Mouse (Mus musculus): Measurements from ENCODE around the gene Shq1.

Gene Shq1

GRCm38 (mm10) chr6:100537987-100538386, 133.0 kb downstream of the Shq1 start:
- in situ Hi-C loops (cut with MboI, MseI), result loop anchor here in 1 of 2 experiments (10.0 kb wide), 1 partner anchor 1893 kb away; no protein-coding TSS in a partner anchor

DNA sequence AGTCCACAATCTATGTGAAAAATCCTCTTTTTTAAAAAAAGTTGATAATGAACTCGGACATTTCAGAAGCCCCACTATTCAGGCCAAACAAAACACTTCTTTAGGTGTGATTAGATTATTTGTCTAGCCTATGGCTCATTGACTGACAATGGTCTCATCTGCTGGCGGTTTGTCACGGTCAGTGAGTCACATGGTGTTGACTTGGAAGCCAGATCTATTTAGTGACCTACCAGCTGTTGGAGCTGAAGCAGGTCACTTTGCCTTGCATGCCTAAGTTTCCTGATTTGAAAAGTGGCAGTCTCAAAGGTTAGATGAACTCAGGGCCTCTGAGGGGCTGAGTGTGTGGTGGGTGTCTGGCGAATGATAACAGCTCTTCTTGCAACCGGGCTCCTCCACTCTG, 133.9 kb downstream of the Shq1 start:
- in situ Hi-C loops (cut with MboI, MseI), result loop anchor here in 1 of 2 experiments (10.0 kb wide), 1 partner anchor 1892 kb away; no protein-coding TSS in a partner anchor

GRCm38 (mm10) chr6:100533364-100533763, 137.6 kb downstream of the Shq1 start:
- in situ Hi-C loops (cut with MboI, MseI), result loop anchor here in 1 of 2 experiments (10.0 kb wide), 1 partner anchor 1889 kb away; no protein-coding TSS in a partner anchor

GRCm38 (mm10) chr6:100532326-100532725, 138.6 kb downstream of the Shq1 start:
- in situ Hi-C loops (cut with MboI, MseI), result loop anchor here in 1 of 2 experiments (10.0 kb wide), 1 partner anchor 1888 kb away; no protein-coding TSS in a partner anchor

DNA sequence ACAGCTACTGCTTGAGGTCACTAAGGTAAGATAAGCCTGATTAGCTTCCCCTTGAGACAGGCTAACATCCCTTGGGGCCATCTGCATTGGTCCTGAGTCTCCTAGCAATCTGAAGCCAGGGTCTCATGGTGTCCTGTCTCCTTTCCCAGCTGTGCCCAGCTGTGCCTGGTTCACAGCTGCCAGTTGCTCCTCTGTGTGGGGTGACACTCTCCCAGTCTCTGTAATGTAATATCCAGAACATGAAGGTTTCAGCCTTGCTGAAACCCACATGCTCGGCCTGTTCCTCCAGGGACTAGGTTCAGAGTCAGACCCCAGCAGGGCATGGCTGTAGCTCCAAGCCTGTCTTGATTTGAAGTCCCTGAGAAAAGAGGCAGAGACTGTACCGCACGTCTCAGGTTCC, 141.3 kb downstream of the Shq1 start:
- in situ Hi-C loops (cut with MboI, MseI), result loop anchor here in 1 of 2 experiments (5.0 to 10.0 kb wide), 2 partner anchors 737 to 1885 kb away; no protein-coding TSS in a partner anchor

DNA sequence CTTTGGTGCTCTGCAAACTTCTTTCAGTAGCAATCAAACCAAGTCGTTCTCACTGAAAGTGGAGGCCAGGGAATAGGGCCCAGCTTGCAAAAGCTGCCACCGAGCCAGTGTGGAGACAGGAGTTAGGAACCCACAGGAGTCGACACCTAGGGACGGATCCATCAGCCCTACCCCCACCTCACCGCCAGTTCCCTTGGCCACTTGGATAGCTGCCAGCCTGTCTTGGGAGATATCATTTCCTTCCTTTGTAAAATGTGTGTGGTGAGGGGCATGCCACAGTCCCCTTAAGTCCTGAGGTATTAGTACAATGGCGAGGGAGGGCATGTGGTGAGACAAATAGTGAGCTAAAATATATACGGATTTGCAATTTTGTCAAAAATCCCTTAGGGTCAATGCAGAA, 142.4 kb downstream of the Shq1 start:
- in situ Hi-C loops (cut with MboI, MseI), result loop anchor here in 1 of 2 experiments (5.0 kb wide), 1 partner anchor 736 kb away; no protein-coding TSS in a partner anchor

GRCm38 (mm10) chr6:100527972-100528371, 143.0 kb downstream of the Shq1 start:
- in situ Hi-C loops (cut with MboI, MseI), result loop anchor here in 1 of 2 experiments (5.0 kb wide), 1 partner anchor 736 kb away; no protein-coding TSS in a partner anchor

- in situ Hi-C loops (cut with MboI, MseI), result loop anchor here in 1 of 2 experiments (5.0 kb wide), 1 partner anchor 735 kb away; no protein-coding TSS in a partner anchor
These were observed 143.8 kb downstream of the Shq1 start for GRCm38 (mm10) chr6:100527161-100527560.

DNA sequence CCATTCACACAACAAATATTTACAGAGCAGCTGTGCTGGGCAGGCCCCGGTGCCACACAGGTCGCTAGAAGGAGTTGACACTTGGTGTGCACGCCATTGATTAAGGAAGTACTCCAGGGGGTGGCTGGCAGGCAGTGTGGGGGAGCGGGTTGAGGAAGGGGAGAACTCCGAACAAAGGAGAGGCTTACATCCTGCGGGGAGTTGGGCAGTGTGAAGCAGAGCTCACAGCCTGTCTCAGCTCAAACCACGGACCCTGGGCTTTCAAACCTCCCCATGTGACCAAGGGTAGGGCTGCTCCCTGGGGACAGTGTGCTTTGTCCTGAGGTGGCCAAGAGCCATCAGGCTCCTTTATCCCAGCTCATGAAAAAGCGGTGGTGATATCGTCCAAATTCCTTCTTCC, 144.9 kb downstream of the Shq1 start:
- in situ Hi-C loops (cut with MboI, MseI), result loop anchor here in 1 of 2 experiments (5.0 kb wide), 1 partner anchor 734 kb away; no protein-coding TSS in a partner anchor

GRCm38 (mm10) chr6:100525496-100525895, 145.5 kb downstream of the Shq1 start:
- in situ Hi-C loops (cut with MboI, MseI), result loop anchor here in 1 of 2 experiments (5.0 kb wide), 1 partner anchor 733 kb away; no protein-coding TSS in a partner anchor

DNA sequence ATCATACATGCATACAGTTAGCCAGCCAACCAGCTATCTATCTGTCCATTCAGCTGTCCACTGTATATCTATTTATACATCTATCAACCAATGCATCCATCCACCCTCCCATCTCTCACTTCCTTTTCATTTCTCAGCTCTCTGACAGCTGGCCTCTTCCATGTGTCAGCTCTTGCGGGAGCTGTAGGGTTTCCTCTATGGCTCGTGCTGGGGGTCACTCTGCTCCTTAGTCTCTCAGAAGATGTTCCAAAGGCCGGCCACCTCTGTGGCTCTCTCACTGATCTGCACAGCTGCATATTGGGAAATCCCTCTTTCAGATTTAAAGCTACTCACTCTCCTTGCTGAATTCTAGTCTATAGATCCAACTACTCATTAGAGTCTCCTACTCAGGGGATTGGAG, 148.5 kb downstream of the Shq1 start:
- in situ Hi-C loops (cut with MboI, MseI), result no loop called here

- in situ Hi-C loops (cut with MboI, MseI), result no loop called here
These were observed 149.2 kb downstream of the Shq1 start for GRCm38 (mm10) chr6:100521615-100522398.

DNA sequence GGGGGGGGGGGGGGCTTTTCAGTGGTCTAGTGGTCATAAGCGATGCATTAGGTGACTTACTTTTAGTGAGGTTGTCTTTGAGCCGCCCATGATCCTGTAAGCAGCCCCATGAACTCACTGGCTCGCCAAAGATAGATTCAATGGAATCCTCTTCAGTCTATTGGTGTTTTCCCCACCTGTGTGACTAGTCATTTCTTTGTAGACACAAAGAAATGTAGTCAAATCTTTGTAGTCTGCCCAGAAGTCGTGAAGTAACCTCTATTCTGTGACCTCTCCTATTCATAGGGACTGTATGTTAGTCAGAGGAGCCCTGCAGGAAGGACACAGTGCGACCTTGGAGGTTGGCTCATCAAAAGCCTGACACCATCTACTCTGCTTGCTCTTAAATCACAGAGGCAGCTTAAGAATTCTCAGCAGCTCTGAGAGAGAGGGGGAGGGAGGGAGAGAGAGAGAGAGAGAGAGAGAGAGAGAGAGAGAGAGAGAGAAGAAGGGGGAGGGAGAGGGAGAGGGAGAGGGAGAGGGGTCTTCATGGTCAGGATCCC, 150.3 kb downstream of the Shq1 start:
- in situ Hi-C loops (cut with MboI, MseI), result no loop called here

DNA sequence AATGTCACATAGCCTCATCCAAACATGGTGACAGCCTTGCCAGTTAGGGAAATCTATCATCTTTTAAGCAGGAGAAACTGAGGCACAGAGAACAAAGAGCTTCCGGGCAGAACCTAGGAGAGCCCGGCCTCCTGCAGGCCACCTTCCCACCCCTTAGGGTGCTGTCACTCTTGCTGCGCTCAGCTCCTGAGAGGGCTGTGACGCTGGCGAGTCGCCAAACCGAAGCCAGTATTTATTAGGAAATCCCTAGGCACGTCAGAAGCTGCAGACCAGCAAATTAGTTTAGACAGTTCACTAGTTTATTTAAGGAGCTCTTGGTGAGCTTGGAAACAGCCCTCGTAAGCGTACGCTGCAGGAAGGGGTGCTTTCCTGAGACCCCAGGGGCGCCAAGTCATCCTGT, 151.1 kb downstream of the Shq1 start:
- in situ Hi-C loops (cut with MboI, MseI), result no loop called here

Data from T-helper 17 cell (primary cell).